ENCODE assay signal across 27 mouse cellular contexts in genomic region chr15:99833648-99834454, GRCm38 (mm10). TPM values are rescaled to one million over a fixed set of nuclear protein-coding genes. Genes with fewer than 3 reads are reported as not detected.
DNase-seq lines count a peak whose midpoint lies in the region; TF ChIP-seq lines count a peak whose summit lies in the region.
"Had no signal": no experiment of that assay in that cellular context is flagged by ENCODE, and none has a peak within 500 bp of the region (broad histone marks: within the 10 kb centered on the region; RNA-seq: fewer than 3 reads in every experiment).

No protein-coding gene starts in this region.

- H3K27ac ChIP-seq in kidney, adult 2 months (ENCODE audit: insufficient read depth, low read depth, low read length) = peak overlapping the region; percentile 79
- no peak overlapping the region for H3K27ac ChIP-seq in ES-E14 (ENCODE audit: insufficient read depth, low read depth, low read length, poor library complexity, severe bottlenecking)
- H3K27ac ChIP-seq: heart, adult 2 months; hindbrain, embryonic 15.5 days; limb, embryonic 12.5 days; midbrain, embryonic 10.5 days; neural tube, embryonic 13.5 days had no signal

- H3K79me2 ChIP-seq in myocyte (ENCODE audit: control insufficient read depth, insufficient read depth) = no peaks in the 10 kb centered on the region

- no peak overlapping the region for H3K9ac ChIP-seq in ES-E14 (ENCODE audit: insufficient read depth, low read depth, low read length, poor library complexity, severe bottlenecking)
- H3K9ac ChIP-seq: embryonic facial prominence, embryonic 15.5 days; hindbrain, embryonic 15.5 days; limb, embryonic 12.5 days; neural tube, embryonic 13.5 days had no signal

- TF ChIP-seq CTCF in kidney, adult 2 months (conservative IDR thresholded peaks at IDR 0.05; ENCODE audit: insufficient read depth, insufficient read length, low read depth, low read length) = peak; percentile 39

- no peak overlapping the region for H3K4me2 ChIP-seq in myocyte (ENCODE audit: low read depth)
- H3K4me2 ChIP-seq: embryonic facial prominence, embryonic 15.5 days; hindbrain, embryonic 15.5 days; limb, embryonic 12.5 days; neural tube, embryonic 13.5 days had no signal

- no peaks in the 10 kb centered on the region for H3K9me3 ChIP-seq in ES-E14 (ENCODE audit: control insufficient read depth, insufficient read depth, low read depth, low read length)
- H3K9me3 ChIP-seq: embryonic facial prominence, embryonic 15.5 days; hindbrain, embryonic 15.5 days; limb, embryonic 12.5 days; midbrain, embryonic 10.5 days; neural tube, embryonic 13.5 days had no signal

- no peak for DNase-seq in kidney, adult 2 months
- DNase-seq in kidney, adult 11 months = no peak
- DNase-seq in 416B (ENCODE audit: low read depth) (peak; percentile 21), ES-E14 (ENCODE audit: low read depth, low spot score) (no peak)
- no peak for DNase-seq in right cerebral cortex, postnatal 4 days
- no peak for DNase-seq in right cerebral cortex, postnatal 14 days
- DNase-seq: adrenal gland, postnatal 10 days; cerebellum, adult 11-12 months; cerebellum, postnatal 25 days; embryo, embryonic 11 days; gastrocnemius, postnatal 14 days; heart, adult 2 months; heart, postnatal 4 days; kidney, adult 18-20 months; kidney, postnatal 25 days; lung, adult 18-20 months; lung, postnatal 4 days; right cerebral cortex, adult 18-20 months; spleen, adult 18-20 months; thymus, adult 2 months had no signal

- H3K4me1 ChIP-seq in kidney, adult 2 months (ENCODE audit: control insufficient read depth, insufficient read depth, low read length) = peaks cover 6% of the 10 kb centered on the region; the same call in 1 of the 2 replicates
- peaks cover 2 to 16% of the 10 kb centered on the region in 2 experiments; a peak in 1 of 4 replicates for H3K4me1 ChIP-seq in ES-E14 (ENCODE audit: control insufficient read depth in 2 of 2, insufficient read depth in 2 of 2, low read length in 2 of 2, poor library complexity in 1 of 2)
- H3K4me1 ChIP-seq: hindbrain, embryonic 15.5 days; midbrain, embryonic 10.5 days; neural tube, embryonic 13.5 days had no signal

- H3ac ChIP-seq in myocyte (ENCODE audit: control insufficient read depth, insufficient read length) = no peak overlapping the region

- H3K4me3 ChIP-seq in kidney, adult 2 months (ENCODE audit: insufficient read depth, low read depth, low read length) = no peak overlapping the region
- H3K4me3 ChIP-seq in ES-E14 (ENCODE audit: insufficient read depth in 1 of 2, low read depth in 1 of 2, low read length in 2 of 2, poor library complexity in 1 of 2, severe bottlenecking in 1 of 2) (no peak overlapping the region), myocyte (no peak overlapping the region)
- H3K4me3 ChIP-seq: embryonic facial prominence, embryonic 15.5 days; heart, adult 2 months; hindbrain, embryonic 15.5 days; limb, embryonic 12.5 days; midbrain, embryonic 10.5 days; neural tube, embryonic 13.5 days had no signal

- in situ Hi-C loops in ES-E14 (cut with MboI; ENCODE audit: low sequenced_read_pairs in 2 of 2, unreplicated experiment in 2 of 2) = no loop called here

- no peak for TF ChIP-seq POLR2A in kidney, adult 2 months (IDR thresholded peaks at IDR 0.05; ENCODE audit: low read depth, low read length)
- no peak for TF ChIP-seq POLR2A in myocyte (IDR thresholded peaks at IDR 0.05; ENCODE audit: insufficient read length, low read depth)

- H3K27me3 ChIP-seq in kidney, adult 2 months (replicated peaks; ENCODE audit: control insufficient read depth, insufficient read depth, low read length) = no peaks in the 10 kb centered on the region
- no peaks in the 10 kb centered on the region for H3K27me3 ChIP-seq in myocyte (ENCODE audit: control insufficient read depth, insufficient read depth, insufficient read length)
- H3K27me3 ChIP-seq: embryonic facial prominence, embryonic 15.5 days; hindbrain, embryonic 15.5 days; limb, embryonic 12.5 days; neural tube, embryonic 13.5 days; Patski had no signal

- 77% methylated on average over 5 of the region's 5 CpGs for WGBS in kidney, adult 2 months

- H3K36me3 ChIP-seq in kidney, adult 2 months (ENCODE audit: control insufficient read depth, insufficient read depth, low read length) = no peaks in the 10 kb centered on the region
- peaks cover 13% of the 10 kb centered on the region; the same call in 1 of the 2 replicates for H3K36me3 ChIP-seq in ES-E14 (ENCODE audit: control insufficient read depth, insufficient read depth, low read length, poor library complexity, severe bottlenecking)
- no peaks in the 10 kb centered on the region for H3K36me3 ChIP-seq in myocyte (ENCODE audit: control insufficient read depth, insufficient read depth)
- H3K36me3 ChIP-seq: embryonic facial prominence, embryonic 15.5 days; hindbrain, embryonic 15.5 days; midbrain, embryonic 10.5 days; neural tube, embryonic 13.5 days had no signal

TF ChIP-seq in ES-E14, 5 proteins besides CTCF, POLR2A, EP300 and RAD21:
- TF ChIP-seq MAFK (IDR thresholded peaks at IDR 0.05; ENCODE audit: insufficient read depth, low read depth, low read length) (peak; percentile 78; the same call in 1 of the 2 replicates), ZNF384 (IDR thresholded peaks at IDR 0.05; ENCODE audit: low read depth, low read length) (no peak), HCFC1 (IDR thresholded peaks at IDR 0.05; ENCODE audit: borderline replicate concordance, insufficient read depth, low read length) (no peak), ZC3H11A (IDR thresholded peaks at IDR 0.05; ENCODE audit: borderline replicate concordance, low read depth, low read length) (no peak), CHD2 (IDR thresholded peaks at IDR 0.05; ENCODE audit: low read depth, low read length) (no peak)
TF ChIP-seq in ES-E14: peak in this region for 1.

TF ChIP-seq in myocyte, 11 proteins besides CTCF, POLR2A, EP300 and RAD21:
- no peak for TF ChIP-seq USF1 (IDR thresholded peaks at IDR 0.05; ENCODE audit: low read depth)
- TF ChIP-seq CEBPB (IDR thresholded peaks at IDR 0.05; ENCODE audit: insufficient read depth, poor library complexity, severe bottlenecking) = no peak
- TF ChIP-seq E2F4 (IDR thresholded peaks at IDR 0.05; ENCODE audit: insufficient read depth) = no peak
- no peak for TF ChIP-seq SRF (IDR thresholded peaks at IDR 0.05; ENCODE audit: control insufficient read depth, insufficient read length, low read depth)
- no peak for TF ChIP-seq POLR2AphosphoS2 (IDR thresholded peaks at IDR 0.05; ENCODE audit: insufficient read length, low read depth)
- TF ChIP-seq TCF12 (IDR thresholded peaks at IDR 0.05; ENCODE audit: insufficient read depth, poor library complexity, severe bottlenecking) = no peak
- peak in 1 of 3 experiments; percentile 56 for TF ChIP-seq MYOG (IDR thresholded peaks at IDR 0.05; ENCODE audit: control insufficient read depth in 1 of 3, insufficient read depth in 1 of 3, insufficient read length in 2 of 3, low read depth in 2 of 3)
- TF ChIP-seq MYOD1 (IDR thresholded peaks at IDR 0.05; ENCODE audit: control insufficient read depth in 1 of 3, insufficient read length in 2 of 3, low read depth in 2 of 3) = peak in 2 of 3 experiments; percentile 37 to 60
- no peak for TF ChIP-seq REST (IDR thresholded peaks at IDR 0.05; ENCODE audit: insufficient read depth, insufficient read length)
- peak; percentile 23 for TF ChIP-seq TCF3 (IDR thresholded peaks at IDR 0.05; ENCODE audit: insufficient read length, low read depth)
- no peak for TF ChIP-seq MAX (IDR thresholded peaks at IDR 0.05; ENCODE audit: low read depth)

RNA-seq across cellular contexts. Expression of gene Lima1, which starts 41.4 kb away (rescaled TPM):
- 29.9 and 32.7 TPM in 2 replicates for polyA plus RNA-seq in kidney, adult 2 months (2012; rRNA removed)
- total RNA-seq in ES-E14 (2012; rRNA removed) = 69.9 and 92.7 TPM in 2 replicates
- 140 TPM for polyA plus RNA-seq in myocyte (2012; fragmentation: generic; extraction: Trizol)
